Mouse (Mus musculus) urinary bladder, postnatal 0 days (tissue): ENCODE measurements around the gene Nr4a2. TPM values are rescaled to one million over a fixed set of nuclear protein-coding genes. Genes with fewer than 3 reads are reported as not detected.

ENCODE experiments used
- polyA plus RNA-seq: library from polyadenylated mRNA; unstranded; fragments of >200 nt; fragmentation: Nextera tagmentation; extraction: Ambion mirVana; gene quantifications from 2 replicates; pipeline ENCODE4 v1.2.1, GENCODE M21; 2015

Nr4a2 gene
- polyA plus RNA-seq: 2.0 and 2.7 TPM in 2 replicates

DNA sequence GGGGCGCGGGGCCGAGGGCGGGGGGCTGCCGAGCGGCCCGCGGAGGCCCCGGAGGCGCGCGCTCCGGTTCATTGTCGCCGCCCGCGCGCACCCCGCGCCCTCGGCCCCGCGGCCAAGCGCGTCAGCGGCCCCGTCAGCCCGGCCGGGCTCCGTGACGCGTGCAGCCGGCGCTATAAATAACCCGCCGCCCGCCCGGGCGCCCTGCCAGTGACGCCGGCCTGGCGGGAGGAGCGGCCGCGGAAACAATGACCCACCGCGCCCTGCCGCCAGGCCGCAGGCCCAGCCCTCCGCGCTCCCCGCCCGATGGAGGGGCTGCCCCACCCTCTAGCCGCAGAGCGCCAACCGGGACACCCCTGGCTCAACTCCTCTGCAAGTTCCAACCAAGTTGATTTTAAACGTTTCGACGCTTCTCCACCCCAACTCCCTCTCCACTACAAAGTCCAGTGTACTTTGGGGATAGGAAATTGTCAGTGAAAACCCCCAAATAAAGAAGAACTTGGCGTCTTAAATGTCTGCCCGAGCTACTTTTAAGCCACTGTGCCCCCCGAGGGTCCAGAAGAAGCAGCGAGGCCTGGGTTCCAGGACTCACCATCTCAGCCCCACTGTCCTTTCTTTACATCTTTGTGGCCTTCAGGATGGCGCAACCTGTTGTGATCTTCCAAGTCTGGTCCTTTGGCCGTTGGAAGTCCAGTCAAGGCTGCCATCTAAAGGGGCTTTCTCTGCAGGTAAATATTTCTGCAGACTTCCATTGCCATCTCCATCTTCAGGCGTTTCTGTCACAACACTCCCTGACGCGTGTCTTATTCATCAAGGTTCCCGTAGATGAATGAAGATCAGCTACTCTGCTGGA, at the start of gene Nr4a2:
Nr4a2 (minus strand) TSS at position 13 of the 850 bp plus-strand sequence.

Other genes starting within 250 kb of the Nr4a2 start
- 9.4 TPM in 2 replicates for gene Gpd2, start 113.6 kb upstream of the Nr4a2 start, polyA plus RNA-seq